In genomic region chr7:44997940-44998428, GRCm38 (mm10) we compare ENCODE assay signal across 8 mouse cellular contexts. TPM values are rescaled to one million over a fixed set of nuclear protein-coding genes. Genes with fewer than 3 reads are reported as not detected.
DNase-seq lines count a peak whose midpoint lies in the region; ATAC-seq and TF ChIP-seq lines count a peak whose summit lies in the region.

No protein-coding gene starts in this region.

- H3K4me1 ChIP-seq in lung, adult 2 months (ENCODE audit: control insufficient read depth, insufficient read depth, low read length), result peaks cover 10% of the 10 kb centered on the region; the same call in 1 of the 2 replicates
- peaks cover 43% of the 10 kb centered on the region for H3K4me1 ChIP-seq in embryonic facial prominence, embryonic 15.5 days
- peaks cover 34% of the 10 kb centered on the region for H3K4me1 ChIP-seq in intestine, embryonic 16.5 days (ENCODE audit: control insufficient read depth, insufficient read depth, low read length)
- peaks cover 36% of the 10 kb centered on the region for H3K4me1 ChIP-seq in neural tube, embryonic 13.5 days (replicated peaks)

- peak overlapping the region; percentile 77 for H3K4me2 ChIP-seq in embryonic facial prominence, embryonic 15.5 days (replicated peaks)
- peak overlapping the region; percentile 91 for H3K4me2 ChIP-seq in intestine, embryonic 16.5 days (ENCODE audit: low read depth, low read length)
- H3K4me2 ChIP-seq in neural tube, embryonic 13.5 days, result peak overlapping the region; percentile 79

- H3K9me3 ChIP-seq in embryonic facial prominence, embryonic 15.5 days (replicated peaks), result no peaks in the 10 kb centered on the region
- H3K9me3 ChIP-seq in intestine, embryonic 16.5 days (ENCODE audit: control insufficient read depth, low read length), result no peaks in the 10 kb centered on the region
- H3K9me3 ChIP-seq in neural tube, embryonic 13.5 days, result no peaks in the 10 kb centered on the region

- no peak for TF ChIP-seq CTCF in lung, adult 2 months (IDR thresholded peaks at IDR 0.05; ENCODE audit: insufficient read depth, low read length)

- no peak for ATAC-seq in embryonic facial prominence, embryonic 15.5 days (ENCODE audit: insufficient number of reproducible peaks, low FRiP score, low TSS enrichment, low read depth)
- ATAC-seq in intestine, embryonic 16.5 days, result peak; percentile 8
- ATAC-seq in neural tube, embryonic 13.5 days (ENCODE audit: low read depth), result peak; percentile 12

- DNase-seq in lung, adult 2 months, result no peak
- no peak for DNase-seq in lung, postnatal 36 days
- no peak for DNase-seq in adrenal gland, postnatal 14 days
- no peak for DNase-seq in cerebellum, postnatal 36 days
- DNase-seq in frontal cortex, adult 2 months (ENCODE audit: extremely low spot score in 1 of 2, low spot score in 1 of 2), result no peak

- H3K27ac ChIP-seq in embryonic facial prominence, embryonic 15.5 days (replicated peaks), result peak overlapping the region; percentile 94
- H3K27ac ChIP-seq in intestine, embryonic 16.5 days (ENCODE audit: low read length), result peak overlapping the region; percentile 95
- H3K27ac ChIP-seq in neural tube, embryonic 13.5 days (replicated peaks), result peak overlapping the region; percentile 83

- peaks cover 62% of the 10 kb centered on the region for H3K36me3 ChIP-seq in embryonic facial prominence, embryonic 15.5 days
- H3K36me3 ChIP-seq in intestine, embryonic 16.5 days (ENCODE audit: control insufficient read depth, insufficient read depth, low read length), result peaks cover 28% of the 10 kb centered on the region
- peaks cover 40% of the 10 kb centered on the region for H3K36me3 ChIP-seq in neural tube, embryonic 13.5 days

- H3K9ac ChIP-seq in embryonic facial prominence, embryonic 15.5 days, result peak overlapping the region; percentile 80
- H3K9ac ChIP-seq in intestine, embryonic 16.5 days (ENCODE audit: low read depth, low read length), result peak overlapping the region; percentile 89
- peak overlapping the region; percentile 79 for H3K9ac ChIP-seq in neural tube, embryonic 13.5 days

- no peaks in the 10 kb centered on the region for H3K27me3 ChIP-seq in embryonic facial prominence, embryonic 15.5 days
- no peaks in the 10 kb centered on the region for H3K27me3 ChIP-seq in intestine, embryonic 16.5 days (replicated peaks; ENCODE audit: control insufficient read depth, insufficient read depth, low read length)
- no peaks in the 10 kb centered on the region for H3K27me3 ChIP-seq in neural tube, embryonic 13.5 days

- TF ChIP-seq POLR2A in lung, adult 2 months (IDR thresholded peaks at IDR 0.05; ENCODE audit: borderline replicate concordance, extremely low read depth, low read depth, low read length), result no peak

- under 1% methylated on average over 15 of the region's 15 CpGs for WGBS in lung, adult 2 months
- WGBS in embryonic facial prominence, embryonic 15.5 days, result 2% methylated on average over 15 of the region's 15 CpGs
- 3% methylated on average over 15 of the region's 15 CpGs for WGBS in intestine, embryonic 16.5 days
- 4% methylated on average over 15 of the region's 15 CpGs for WGBS in neural tube, embryonic 13.5 days

- peak overlapping the region; percentile 94 for H3K4me3 ChIP-seq in lung, adult 2 months (replicated peaks; ENCODE audit: extremely low read depth, low read depth, low read length)
- peak overlapping the region; percentile 77 for H3K4me3 ChIP-seq in embryonic facial prominence, embryonic 15.5 days (replicated peaks)
- peak overlapping the region; percentile 73 for H3K4me3 ChIP-seq in intestine, embryonic 16.5 days (ENCODE audit: low read length)
- peak overlapping the region; percentile 58 for H3K4me3 ChIP-seq in neural tube, embryonic 13.5 days

RNA-seq across cellular contexts. Expression of gene Bcl2l12, which starts 0.5 kb away (rescaled TPM):
- 37.1 and 38.3 TPM in 2 replicates for polyA plus RNA-seq in lung, adult 2 months (2012; rRNA removed)
- 59.1 and 67.7 TPM in 2 replicates for polyA plus RNA-seq in embryonic facial prominence, embryonic 15.5 days (2015; fragmentation: Nextera tagmentation; extraction: Ambion mirVana)
- 33.0 and 36.9 TPM in 2 replicates for polyA plus RNA-seq in intestine, embryonic 16.5 days (2015; fragmentation: Nextera tagmentation; extraction: Ambion mirVana)
- 17.3 and 17.4 TPM in 2 replicates for polyA plus RNA-seq in neural tube, embryonic 13.5 days (2015; fragmentation: Nextera tagmentation; extraction: Ambion mirVana)
- total RNA-seq in adrenal gland, postnatal 14 days (2021), result 16.1 and 16.6 TPM in 2 replicates
- polyA plus RNA-seq in frontal cortex, adult 2 months (2012; rRNA removed), result 5.4 and 5.9 TPM in 2 replicates

RNA-seq across cellular contexts. Expression of gene Irf3, which starts 0.5 kb away (rescaled TPM):
- 125 and 130 TPM in 2 replicates for polyA plus RNA-seq in lung, adult 2 months (2012; rRNA removed)
- 109 and 110 TPM in 2 replicates for polyA plus RNA-seq in embryonic facial prominence, embryonic 15.5 days (2015; fragmentation: Nextera tagmentation; extraction: Ambion mirVana)
- 96.1 and 115 TPM in 2 replicates for polyA plus RNA-seq in intestine, embryonic 16.5 days (2015; fragmentation: Nextera tagmentation; extraction: Ambion mirVana)
- 60.3 and 67.3 TPM in 2 replicates for polyA plus RNA-seq in neural tube, embryonic 13.5 days (2015; fragmentation: Nextera tagmentation; extraction: Ambion mirVana)
- 95.1 and 108 TPM in 2 replicates for total RNA-seq in adrenal gland, postnatal 14 days (2021)
- 88.4 and 88.6 TPM in 2 replicates for polyA plus RNA-seq in frontal cortex, adult 2 months (2012; rRNA removed)

RNA-seq across cellular contexts. Expression of gene Prmt1, which starts 11.6 kb away (rescaled TPM):
- polyA plus RNA-seq in lung, adult 2 months (2012; rRNA removed), result 71.0 and 97.7 TPM in 2 replicates
- polyA plus RNA-seq in embryonic facial prominence, embryonic 15.5 days (2015; fragmentation: Nextera tagmentation; extraction: Ambion mirVana), result 455 and 479 TPM in 2 replicates
- polyA plus RNA-seq in intestine, embryonic 16.5 days (2015; fragmentation: Nextera tagmentation; extraction: Ambion mirVana), result 363 and 439 TPM in 2 replicates
- 612 and 623 TPM in 2 replicates for polyA plus RNA-seq in neural tube, embryonic 13.5 days (2015; fragmentation: Nextera tagmentation; extraction: Ambion mirVana)
- total RNA-seq in adrenal gland, postnatal 14 days (2021), result 224 and 250 TPM in 2 replicates
- polyA plus RNA-seq in frontal cortex, adult 2 months (2012; rRNA removed), result 217 and 232 TPM in 2 replicates

RNA-seq across cellular contexts. Expression of gene Scaf1, which starts 18.2 kb away (rescaled TPM):
- 76.2 and 76.8 TPM in 2 replicates for polyA plus RNA-seq in lung, adult 2 months (2012; rRNA removed)
- 40.7 and 41.9 TPM in 2 replicates for polyA plus RNA-seq in embryonic facial prominence, embryonic 15.5 days (2015; fragmentation: Nextera tagmentation; extraction: Ambion mirVana)
- polyA plus RNA-seq in intestine, embryonic 16.5 days (2015; fragmentation: Nextera tagmentation; extraction: Ambion mirVana), result 20.1 and 23.2 TPM in 2 replicates
- polyA plus RNA-seq in neural tube, embryonic 13.5 days (2015; fragmentation: Nextera tagmentation; extraction: Ambion mirVana), result 46.2 and 47.2 TPM in 2 replicates
- 76.3 and 77.2 TPM in 2 replicates for total RNA-seq in adrenal gland, postnatal 14 days (2021)
- 126 and 127 TPM in 2 replicates for polyA plus RNA-seq in frontal cortex, adult 2 months (2012; rRNA removed)

RNA-seq across cellular contexts. Expression of gene Rras, which starts 19.8 kb away (rescaled TPM):
- polyA plus RNA-seq in lung, adult 2 months (2012; rRNA removed), result 233 and 237 TPM in 2 replicates
- 41.3 and 47.6 TPM in 2 replicates for polyA plus RNA-seq in embryonic facial prominence, embryonic 15.5 days (2015; fragmentation: Nextera tagmentation; extraction: Ambion mirVana)
- 61.4 and 62.6 TPM in 2 replicates for polyA plus RNA-seq in intestine, embryonic 16.5 days (2015; fragmentation: Nextera tagmentation; extraction: Ambion mirVana)
- 15.0 and 16.5 TPM in 2 replicates for polyA plus RNA-seq in neural tube, embryonic 13.5 days (2015; fragmentation: Nextera tagmentation; extraction: Ambion mirVana)
- total RNA-seq in adrenal gland, postnatal 14 days (2021), result 60.3 and 63.4 TPM in 2 replicates
- 27.6 and 32.5 TPM in 2 replicates for polyA plus RNA-seq in frontal cortex, adult 2 months (2012; rRNA removed)
